Mouse (Mus musculus): ENCODE data around the gene Itga3.
"Not testable (repeated sequence)": the region's sequence is repeated elsewhere in the genome, so short reads cannot be mapped to it uniquely, and the experiment has no call there.

Gene Itga3

GRCm38 (mm10) chr11:95034902-95035301 lies 41.7 kb downstream of the Itga3 start:
- DNase-seq (ENCODE audit: low read depth in 2 of 2, low spot score in 2 of 2): no peak

GRCm38 (mm10) chr11:95033617-95034016 lies 43.0 kb downstream of the Itga3 start:
- DNase-seq (ENCODE audit: low read depth in 2 of 2, low spot score in 2 of 2): no peak

GRCm38 (mm10) chr11:95032945-95033344 lies 43.7 kb downstream of the Itga3 start:
- no peak for DNase-seq (ENCODE audit: low read depth in 2 of 2, low spot score in 2 of 2)

- DNase-seq (ENCODE audit: low read depth in 2 of 2, low spot score in 2 of 2): no peak
Observed at GRCm38 (mm10) chr11:95027850-95028470, 48.6 kb downstream of the Itga3 start.

- DNase-seq (ENCODE audit: low read depth in 2 of 2, low spot score in 2 of 2): no peak
Observed at GRCm38 (mm10) chr11:95026849-95027248, 49.8 kb downstream of the Itga3 start.

GRCm38 (mm10) chr11:95026090-95026542 lies 50.5 kb downstream of the Itga3 start:
- DNase-seq (ENCODE audit: low read depth in 2 of 2, low spot score in 2 of 2): no peak

GRCm38 (mm10) chr11:95025227-95026012 lies 51.2 kb downstream of the Itga3 start:
- DNase-seq (ENCODE audit: low read depth in 2 of 2, low spot score in 2 of 2): no peak

- no peak for DNase-seq (ENCODE audit: low read depth in 2 of 2, low spot score in 2 of 2)
Observed at GRCm38 (mm10) chr11:95024439-95025184, 52.0 kb downstream of the Itga3 start.

- no peak for DNase-seq (ENCODE audit: low read depth in 2 of 2, low spot score in 2 of 2)
Observed at GRCm38 (mm10) chr11:95023481-95023880, 53.1 kb downstream of the Itga3 start.

GRCm38 (mm10) chr11:95022237-95022992 lies 54.2 kb downstream of the Itga3 start:
- DNase-seq (ENCODE audit: low read depth in 2 of 2, low spot score in 2 of 2): no peak

GRCm38 (mm10) chr11:95015484-95015883 lies 61.1 kb downstream of the Itga3 start:
- DNase-seq (ENCODE audit: low read depth in 2 of 2, low spot score in 2 of 2): no peak

- DNase-seq (ENCODE audit: low read depth in 2 of 2, low spot score in 2 of 2): no peak
Observed at GRCm38 (mm10) chr11:95012487-95012886, 64.1 kb downstream of the Itga3 start.

- no peak for DNase-seq (ENCODE audit: low read depth in 2 of 2, low spot score in 2 of 2)
Observed at GRCm38 (mm10) chr11:95012075-95012474, 64.5 kb downstream of the Itga3 start.

GRCm38 (mm10) chr11:95011416-95011815 lies 65.2 kb downstream of the Itga3 start:
- DNase-seq (ENCODE audit: low read depth in 2 of 2, low spot score in 2 of 2): no peak

GRCm38 (mm10) chr11:95010841-95011403 lies 65.7 kb downstream of the Itga3 start:
- DNase-seq (ENCODE audit: low read depth in 2 of 2, low spot score in 2 of 2): not testable (repeated sequence)

GRCm38 (mm10) chr11:95010141-95010739 lies 66.4 kb downstream of the Itga3 start:
- no peak for DNase-seq (ENCODE audit: low read depth in 2 of 2, low spot score in 2 of 2)

- DNase-seq (ENCODE audit: low read depth in 2 of 2, low spot score in 2 of 2): no peak
Observed at GRCm38 (mm10) chr11:95009629-95010014, 67.0 kb downstream of the Itga3 start, which contains the start of gene Samd14. Gene Samd14, plus strand, starts transcription at chr11:95009879.

GRCm38 (mm10) chr11:95008661-95009628 lies 67.7 kb downstream of the Itga3 start:
- DNase-seq (ENCODE audit: low read depth in 2 of 2, low spot score in 2 of 2): no peak

- DNase-seq (ENCODE audit: low read depth in 2 of 2, low spot score in 2 of 2): no peak
Observed at GRCm38 (mm10) chr11:95007418-95007817, 69.2 kb downstream of the Itga3 start.
